In genomic region chr19:53389851-53390431, GRCm38 (mm10) we compare ENCODE assay signal across 8 mouse cellular contexts. TPM values are rescaled to one million over a fixed set of nuclear protein-coding genes. Genes with fewer than 3 reads are reported as not detected.
DNase-seq lines count a peak whose midpoint lies in the region; ATAC-seq and TF ChIP-seq lines count a peak whose summit lies in the region.

No protein-coding gene starts in this region.

- H3K4me1 ChIP-seq in cerebellum, adult 2 months (ENCODE audit: control insufficient read depth, insufficient read depth, low read length), result peaks cover 7% of the 10 kb centered on the region; the same call in 1 of the 2 replicates
- peaks cover 26% of the 10 kb centered on the region for H3K4me1 ChIP-seq in heart, embryonic 15.5 days (replicated peaks)
- peaks cover 22% of the 10 kb centered on the region for H3K4me1 ChIP-seq in liver, embryonic 16.5 days (ENCODE audit: control insufficient read depth, low read depth, low read length)
- peaks cover 7% of the 10 kb centered on the region; the same call in 1 of the 2 replicates for H3K4me1 ChIP-seq in small intestine, adult 2 months (ENCODE audit: control insufficient read depth, insufficient read depth, insufficient read length, low read length)

- peak overlapping the region; percentile 73 for H3K27ac ChIP-seq in cerebellum, adult 2 months (ENCODE audit: insufficient read depth, low read length)
- peak overlapping the region; percentile 98 for H3K27ac ChIP-seq in heart, embryonic 15.5 days
- peak overlapping the region; percentile 98 for H3K27ac ChIP-seq in liver, embryonic 16.5 days (ENCODE audit: low read length)
- peak overlapping the region; percentile 88 for H3K27ac ChIP-seq in small intestine, adult 2 months (ENCODE audit: insufficient read depth, low read depth, low read length)

- TF ChIP-seq CTCF in cerebellum, adult 2 months (IDR thresholded peaks at IDR 0.05; ENCODE audit: borderline replicate concordance, insufficient read depth, low read depth, low read length), result no peak
- TF ChIP-seq CTCF in small intestine, adult 2 months (IDR thresholded peaks at IDR 0.05; ENCODE audit: extremely low read depth, insufficient read length, insufficient replicate concordance, low read depth, low read length), result no peak

- no peaks in the 10 kb centered on the region for H3K9me3 ChIP-seq in heart, embryonic 15.5 days (replicated peaks)
- H3K9me3 ChIP-seq in liver, embryonic 16.5 days (replicated peaks; ENCODE audit: control insufficient read depth, low read length), result no peaks in the 10 kb centered on the region

- TF ChIP-seq POLR2A in cerebellum, adult 2 months (IDR thresholded peaks at IDR 0.05; ENCODE audit: borderline replicate concordance, insufficient read depth, low read length), result no peak
- no peak for TF ChIP-seq POLR2A in small intestine, adult 2 months (IDR thresholded peaks at IDR 0.05; ENCODE audit: low read depth, low read length)

- ATAC-seq in heart, embryonic 15.5 days (replicated peaks; ENCODE audit: insufficient number of reproducible peaks, insufficient read depth, low FRiP score, low read depth), result peak; percentile 87
- peak; percentile 74 for ATAC-seq in liver, embryonic 16.5 days (ENCODE audit: low read depth)

- H3K4me2 ChIP-seq in heart, embryonic 15.5 days, result peak overlapping the region; percentile 64
- H3K4me2 ChIP-seq in liver, embryonic 16.5 days (ENCODE audit: low read depth, low read length), result peak overlapping the region; percentile 70

- H3K9ac ChIP-seq in heart, embryonic 15.5 days, result peak overlapping the region; percentile 98
- H3K9ac ChIP-seq in liver, embryonic 16.5 days (ENCODE audit: low read depth, low read length), result peak overlapping the region; percentile 99

- no peak for DNase-seq in cerebellum, adult 2 months
- no peak for DNase-seq in cerebellum, postnatal 4 days (ENCODE audit: low spot score in 2 of 2)
- peak; percentile 40 to 72 for DNase-seq in spleen, postnatal 36 days (ENCODE audit: low spot score in 2 of 2)
- DNase-seq in spleen, adult 18-20 months, result no peak
- DNase-seq in layer of hippocampus, postnatal 10 days (ENCODE audit: low spot score in 2 of 2), result no peak

- H3K4me3 ChIP-seq in cerebellum, adult 2 months (replicated peaks; ENCODE audit: insufficient read depth, low read depth, low read length), result peak overlapping the region; percentile 63
- peak overlapping the region; percentile 98 for H3K4me3 ChIP-seq in heart, embryonic 15.5 days
- H3K4me3 ChIP-seq in liver, embryonic 16.5 days (ENCODE audit: low read depth, low read length), result peak overlapping the region; percentile 100
- H3K4me3 ChIP-seq in small intestine, adult 2 months (ENCODE audit: low read depth, low read length), result peak overlapping the region; percentile 98

- no peaks in the 10 kb centered on the region for H3K27me3 ChIP-seq in cerebellum, adult 2 months (ENCODE audit: control insufficient read depth, insufficient read depth, low read length)
- no peaks in the 10 kb centered on the region for H3K27me3 ChIP-seq in heart, embryonic 15.5 days
- H3K27me3 ChIP-seq in liver, embryonic 16.5 days (ENCODE audit: control insufficient read depth, insufficient read depth, low read depth, low read length), result no peaks in the 10 kb centered on the region
- H3K27me3 ChIP-seq in small intestine, adult 2 months (ENCODE audit: control insufficient read depth, insufficient read depth, low read length), result no peaks in the 10 kb centered on the region

- peaks cover 29% of the 10 kb centered on the region for H3K36me3 ChIP-seq in heart, embryonic 15.5 days
- H3K36me3 ChIP-seq in liver, embryonic 16.5 days (ENCODE audit: control insufficient read depth, insufficient read depth), result peaks cover 21% of the 10 kb centered on the region
- H3K36me3 ChIP-seq in small intestine, adult 2 months (ENCODE audit: control insufficient read depth, insufficient read depth, low read length), result peaks cover 25% of the 10 kb centered on the region

- 1% methylated on average over 59 of the region's 59 CpGs for WGBS in cerebellum, adult 2 months
- WGBS in heart, embryonic 15.5 days, result under 1% methylated on average over 59 of the region's 59 CpGs
- under 1% methylated on average over 59 of the region's 59 CpGs for WGBS in liver, embryonic 16.5 days (ENCODE audit: insufficient replicate concordance)
- under 1% methylated on average over 59 of the region's 59 CpGs for WGBS in small intestine, adult 2 months

RNA-seq across cellular contexts. Expression of gene Smndc1, which starts 0.4 kb away (rescaled TPM):
- polyA plus RNA-seq in cerebellum, adult 2 months (2012; rRNA removed), result 24.6 and 26.1 TPM in 2 replicates
- polyA plus RNA-seq in heart, embryonic 15.5 days (2015; fragmentation: Nextera tagmentation; extraction: Ambion mirVana), result 25.7 and 28.8 TPM in 2 replicates
- polyA plus RNA-seq in liver, embryonic 16.5 days (2015; fragmentation: Nextera tagmentation; extraction: Ambion mirVana), result 14.5 and 14.9 TPM in 2 replicates
- 0.39 and 1.6 TPM in 2 replicates for polyA plus RNA-seq in small intestine, adult 2 months (2012; rRNA removed)
- total RNA-seq in layer of hippocampus, postnatal 10 days (2021), result 10 to 100 TPM; 37.2 to 38.9 TPM

RNA-seq across cellular contexts. Expression of gene Gm10197, which starts 18.4 kb away (rescaled TPM):
- polyA plus RNA-seq in cerebellum, adult 2 months (2012; rRNA removed), result not detected in 2 replicates
- 2.5 TPM in 1 of 2 replicates, not detected in the other for polyA plus RNA-seq in heart, embryonic 15.5 days (2015; fragmentation: Nextera tagmentation; extraction: Ambion mirVana)
- not detected in 2 replicates for polyA plus RNA-seq in liver, embryonic 16.5 days (2015; fragmentation: Nextera tagmentation; extraction: Ambion mirVana)
- not detected in 2 replicates for polyA plus RNA-seq in small intestine, adult 2 months (2012; rRNA removed)
- total RNA-seq in layer of hippocampus, postnatal 10 days (2021), result not detected

Comparison
In these comparisons a context has a peak if more than half of its experiments do, and no peak if none do; other contexts are left out.
1. DNase-seq: peak in spleen, postnatal 36 days (2 of 2); none in cerebellum, adult 2 months (0 of 2), cerebellum, postnatal 4 days (0 of 2), spleen, adult 18-20 months (0 of 2) and layer of hippocampus, postnatal 10 days (0 of 2).
2. Peak in every context shown above with its lines, with median percentiles within 50 percentile points of each other: H3K27ac ChIP-seq and H3K4me3 ChIP-seq.